Mouse (Mus musculus) lung, adult 2 months (tissue): ENCODE results near the gene Psen2. TPM values are rescaled to one million over a fixed set of nuclear protein-coding genes. Genes with fewer than 3 reads are reported as not detected.

ENCODE experiments used
- DNase-seq: peaks from one replicate; pipeline ENCODE4 v3.0.0; 2022
- H3K4me1 ChIP-seq: fragments of 200-500 bp; 2 replicates; pipeline ENCODE4 v1.6.1; 2011; ENCODE audit warnings: low read length; ENCODE audit not compliant: control insufficient read depth, insufficient read depth
- H3K4me3 ChIP-seq: fragments of 200-500 bp; replicated peaks from 2 replicates; pipeline ENCODE3; 2011; ENCODE audit warnings: low read depth, mild to moderate bottlenecking, control low read depth, low read length; ENCODE audit errors: extremely low read depth
- CTCF ChIP-seq: fragments of 200-500 bp; IDR thresholded peaks from 2 replicates; pipeline ENCODE4 v1.5.1; 2011; ENCODE audit warnings: mild to moderate bottlenecking, low read length, control low read depth; ENCODE audit not compliant: insufficient read depth
- POLR2A ChIP-seq: fragments of 200-500 bp; IDR thresholded peaks from 2 replicates; pipeline ENCODE4 v1.6.1; 2011; ENCODE audit warnings: low read depth, mild to moderate bottlenecking, control low read depth, low read length, borderline replicate concordance; ENCODE audit errors: extremely low read depth
- WGBS: fragments of 180-500 bp; shearing (Covaris S2); methylation state at CpG from one replicate; pipeline ENCODE4 v1.1.7; 2018; 5-methylcytosine and 5-hydroxymethylcytosine counted together
- polyA plus RNA-seq: library from polyadenylated mRNA; depleted of rRNA; stranded (reverse); fragments of >200 nt; gene quantifications from 2 replicates; pipeline ENCODE4 v1.2.3, GENCODE M21; 2012

Psen2 gene
- polyA plus RNA-seq, 1 experiment, result 74.4 TPM

DNA sequence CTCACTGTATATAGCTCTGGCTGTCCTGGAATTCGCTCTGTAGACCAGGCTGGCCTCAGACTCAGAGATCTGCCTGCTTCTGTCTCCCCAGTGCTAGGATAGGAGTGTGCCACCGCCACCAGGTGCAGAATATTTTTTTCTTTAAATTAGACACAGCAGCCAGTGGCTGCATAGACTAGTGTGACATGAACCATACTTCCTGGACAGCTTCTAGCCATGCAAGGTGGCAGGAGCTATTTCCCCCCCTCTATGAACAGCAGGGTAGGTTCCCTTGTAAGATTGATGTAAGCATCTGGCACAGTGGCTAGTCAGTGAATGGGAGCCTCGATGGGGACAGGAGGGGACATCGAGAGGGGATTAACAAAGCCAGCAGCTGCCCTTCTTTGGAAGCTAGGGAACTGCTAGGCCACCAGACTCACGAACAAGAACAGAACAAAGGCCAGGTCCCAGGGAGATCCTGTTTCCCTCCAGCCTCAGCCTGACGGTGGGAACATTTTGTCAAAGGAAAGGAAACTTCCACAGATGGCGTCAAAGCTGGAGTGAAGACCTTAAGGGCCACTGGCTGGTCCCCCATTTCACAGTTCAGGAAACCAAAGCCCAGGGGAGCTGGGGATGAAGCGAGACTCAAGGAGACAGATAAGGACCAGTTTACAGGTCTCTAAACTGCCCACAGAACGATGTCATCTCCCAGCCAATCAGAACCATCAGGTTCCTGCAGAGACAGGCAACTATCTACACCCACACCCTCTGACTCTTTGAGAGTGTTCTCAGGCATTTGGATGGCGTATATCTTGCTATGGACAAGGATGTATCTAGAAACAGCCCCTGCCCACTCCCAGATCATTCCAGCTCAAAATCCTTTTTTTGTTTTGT is 11.8 kb downstream of the Psen2 start:
- no peak for TF ChIP-seq POLR2A
- no peak for TF ChIP-seq CTCF
- WGBS, result 68% methylated on average over 10 of the region's 10 CpGs
- DNase-seq, result no peak
- H3K4me3 ChIP-seq, result no peak overlapping the region
- H3K4me1 ChIP-seq, result peaks cover 7% of the 10 kb centered on the region

DNA sequence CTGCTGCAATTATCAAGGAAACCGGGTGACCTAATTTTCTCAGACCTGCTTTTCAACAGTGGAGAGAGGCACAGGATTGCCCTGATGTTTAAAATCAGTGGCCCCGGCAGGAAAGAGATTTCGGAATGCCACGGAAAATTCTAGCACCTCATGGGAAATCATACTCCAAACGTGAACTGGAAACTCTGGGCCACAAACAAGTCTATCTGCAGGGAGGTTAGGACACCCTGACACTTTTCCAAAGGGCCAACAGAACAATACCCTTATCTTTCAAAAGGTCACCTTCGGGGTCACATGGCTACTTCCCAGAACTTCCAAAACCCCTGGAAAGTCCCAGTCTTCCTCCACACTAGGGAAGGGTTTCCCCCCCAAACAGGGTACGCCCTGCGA is 12.8 kb downstream of the Psen2 start:
- WGBS, result 42% methylated on average over 8 of the region's 8 CpGs
- TF ChIP-seq CTCF (no peak), POLR2A (no peak)
- H3K4me3 ChIP-seq, result no peak overlapping the region
- H3K4me1 ChIP-seq, result peaks cover 15% of the 10 kb centered on the region
- no peak for DNase-seq

DNA sequence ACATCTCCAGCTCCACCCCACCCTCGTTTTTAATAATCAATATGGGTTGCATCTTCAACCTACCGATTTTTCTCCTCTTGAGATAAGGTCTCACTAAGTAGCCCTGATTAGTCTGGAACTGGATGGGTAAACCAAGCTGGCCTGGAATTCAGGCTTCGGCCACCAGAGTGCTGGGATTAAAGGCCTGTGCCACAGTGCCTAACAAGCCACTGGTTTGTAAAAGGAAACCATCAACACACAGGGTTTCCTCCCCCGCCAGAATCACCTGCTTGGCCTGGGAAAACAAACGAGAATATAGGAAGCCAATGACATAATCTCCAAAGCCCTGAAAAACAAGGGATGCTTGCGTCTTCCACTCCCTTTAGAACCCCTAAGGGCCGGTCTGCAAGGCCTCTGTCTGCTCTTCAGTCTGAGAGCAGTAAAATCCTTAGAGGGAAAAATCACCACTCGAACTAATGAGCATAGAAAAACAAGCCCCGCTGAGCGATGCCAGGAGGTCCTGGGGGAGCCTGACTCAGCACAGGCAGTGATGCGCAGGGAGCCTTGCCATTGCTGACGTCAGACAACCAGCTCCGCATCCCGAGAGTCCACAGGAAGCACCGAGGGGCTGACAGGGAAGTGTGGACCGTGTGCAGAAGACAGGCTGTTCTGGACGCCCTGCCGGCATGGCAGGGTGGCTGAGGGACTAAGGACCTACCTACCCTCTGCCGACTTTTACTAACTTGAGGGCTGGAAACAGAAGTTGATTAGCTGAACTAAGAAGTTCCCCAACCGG is 13.4 kb downstream of the Psen2 start:
- no peak overlapping the region for H3K4me3 ChIP-seq
- no peak for TF ChIP-seq POLR2A
- TF ChIP-seq CTCF, result no peak
- no peak for DNase-seq
- WGBS, result 24% methylated on average over 20 of the region's 20 CpGs
- H3K4me1 ChIP-seq, result peaks cover 15% of the 10 kb centered on the region

DNA sequence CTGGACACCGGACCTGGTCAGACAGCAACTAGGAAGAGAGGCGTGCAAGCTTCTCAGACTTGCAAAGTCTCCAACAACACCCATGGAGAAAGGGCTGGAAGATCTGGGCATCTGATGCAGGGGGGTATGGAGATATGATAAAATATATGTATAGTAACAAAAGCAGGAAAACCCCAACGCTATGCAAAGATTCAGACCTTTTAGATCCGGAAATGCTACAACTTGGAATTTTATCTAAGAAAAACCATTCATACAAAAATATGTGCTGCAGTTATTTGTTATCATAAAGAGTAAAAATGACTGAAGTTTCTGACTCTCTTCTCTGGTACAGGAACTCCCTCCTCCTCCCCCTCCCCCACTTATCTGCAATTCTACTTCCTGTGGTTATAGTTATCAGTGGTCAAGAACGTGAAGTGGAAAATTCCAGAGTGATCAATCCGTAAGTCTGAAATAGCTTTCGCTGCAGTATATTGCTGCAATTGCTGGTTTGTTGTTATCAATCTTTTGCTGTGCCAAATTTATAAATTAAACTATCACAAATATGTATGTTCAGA is 14.6 kb downstream of the Psen2 start:
- TF ChIP-seq POLR2A, result no peak
- TF ChIP-seq CTCF, result no peak
- Histone ChIP-seq H3K4me3 (no peak overlapping the region), H3K4me1 (peaks cover 13% of the 10 kb centered on the region)
- DNase-seq, result no peak
- 58% methylated on average over 7 of the region's 7 CpGs for WGBS

GRCm38 (mm10) chr1:180247901-180248300 is 15.3 kb downstream of the Psen2 start:
- TF ChIP-seq POLR2A, result no peak
- TF ChIP-seq CTCF, result no peak
- H3K4me1 ChIP-seq, result peaks cover 13% of the 10 kb centered on the region
- no peak for DNase-seq
- H3K4me3 ChIP-seq, result no peak overlapping the region
- WGBS, result 79% methylated on average over 7 of the region's 7 CpGs

DNA sequence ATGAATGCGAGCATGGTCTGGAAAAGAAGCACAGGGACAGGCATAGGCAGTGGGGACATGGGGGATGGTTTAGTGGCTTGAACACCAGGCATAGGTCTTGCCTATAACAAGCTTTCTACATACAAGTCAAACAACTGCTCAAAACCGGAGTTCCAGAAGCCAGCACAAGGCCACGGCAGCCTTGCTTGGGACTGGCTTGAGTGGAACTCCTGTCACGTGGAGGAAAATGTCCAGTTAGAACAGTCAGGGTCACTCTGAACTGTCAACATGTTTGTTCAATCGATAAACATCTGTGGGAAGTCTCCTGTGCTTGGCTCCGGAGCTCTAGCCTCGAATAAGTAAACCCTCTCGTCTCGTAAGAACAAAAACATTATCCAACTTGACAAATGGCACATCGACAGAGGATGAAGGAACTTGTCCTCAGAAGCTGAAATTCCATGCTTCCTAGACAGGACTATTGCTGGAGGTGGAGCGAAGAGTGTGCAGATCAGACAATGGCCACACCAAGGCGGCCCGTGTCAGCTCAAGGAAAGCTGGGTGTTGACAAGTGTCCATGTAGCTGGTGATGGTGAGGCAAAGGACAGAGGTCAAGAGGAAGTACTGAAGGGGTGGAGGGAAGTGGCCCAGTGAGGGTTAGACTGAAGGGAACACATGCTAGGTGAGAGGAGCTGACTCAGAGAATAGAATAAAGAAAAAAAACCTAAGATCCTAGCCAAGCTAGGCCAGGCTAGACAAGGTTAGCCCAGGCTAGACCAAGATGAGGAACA is 17.3 kb downstream of the Psen2 start:
- WGBS, result 50% methylated on average over 13 of the region's 13 CpGs
- TF ChIP-seq CTCF (no peak), POLR2A (no peak)
- no peak overlapping the region for H3K4me3 ChIP-seq
- H3K4me1 ChIP-seq, result peaks cover 13% of the 10 kb centered on the region
- no peak for DNase-seq

- 57% methylated on average over 3 of the region's 3 CpGs for WGBS
- no peaks in the 10 kb centered on the region for H3K4me1 ChIP-seq
- TF ChIP-seq CTCF, result no peak
- TF ChIP-seq POLR2A, result no peak
- H3K4me3 ChIP-seq, result no peak overlapping the region
- no peak for DNase-seq
Measured at GRCm38 (mm10) chr1:180231729-180232128, 31.5 kb downstream of the Psen2 start.

- TF ChIP-seq CTCF, result peak; percentile 50
- TF ChIP-seq POLR2A, result no peak
- no peak for DNase-seq
- H3K4me1 ChIP-seq, result no peaks in the 10 kb centered on the region
- H3K4me3 ChIP-seq, result no peak overlapping the region
- 38% methylated on average over 2 of the region's 2 CpGs for WGBS
Measured at GRCm38 (mm10) chr1:180230580-180230979, 32.7 kb downstream of the Psen2 start.

- Histone ChIP-seq H3K4me1 (no peaks in the 10 kb centered on the region), H3K4me3 (no peak overlapping the region)
- WGBS, result 79% methylated on average over 7 of the region's 7 CpGs
- DNase-seq, result no peak
- no peak for TF ChIP-seq POLR2A
Measured at GRCm38 (mm10) chr1:180229906-180230305, 33.3 kb downstream of the Psen2 start.
